Mouse (Mus musculus) intestine, embryonic 14.5 days (tissue): ENCODE measurements around the gene Asb10. TPM values are rescaled to one million over a fixed set of nuclear protein-coding genes. Genes with fewer than 3 reads are reported as not detected.

Experiments
- ATAC-seq: fragments of 200-750 bp; cut with Nextera tagmentation; replicated peaks from 2 replicates; pipeline ENCODE4 v1.8.0; 2017; ENCODE audit warnings: low read depth, moderate number of reproducible peaks, moderate TSS enrichment, moderate library complexity; ENCODE audit not compliant: low FRiP score, low TSS enrichment
- DNase-seq: peaks from one replicate; pipeline ENCODE4 v3.0.0-alpha.2; 2018; ENCODE audit warnings: low spot score
- H3K27ac ChIP-seq: fragments of 300-500 bp; sonication (generic); 2 replicates; pipeline ENCODE4 v1.5.1; 2014; ENCODE audit warnings: low read depth, mild to moderate bottlenecking, control low read depth
- H3K27me3 ChIP-seq: fragments of 300-500 bp; sonication (generic); replicated peaks from 2 replicates; pipeline ENCODE4 v1.6.1; 2014; ENCODE audit warnings: low read length, control low read depth; ENCODE audit not compliant: control insufficient read depth, insufficient read depth
- H3K36me3 ChIP-seq: fragments of 300-500 bp; sonication (generic); 2 replicates; pipeline ENCODE4 v1.6.1; 2014; ENCODE audit warnings: low read length, control low read depth; ENCODE audit not compliant: control insufficient read depth, insufficient read depth
- H3K4me1 ChIP-seq: fragments of 300-500 bp; sonication (generic); replicated peaks from 2 replicates; pipeline ENCODE4 v1.6.1; 2014; ENCODE audit warnings: low read length, control low read depth, mixed read lengths; ENCODE audit not compliant: control insufficient read depth, insufficient read depth
- H3K4me2 ChIP-seq: fragments of 300-500 bp; sonication (generic); 2 replicates; pipeline ENCODE4 v1.6.1; 2014; ENCODE audit warnings: low read length
- H3K4me3 ChIP-seq: fragments of 300-500 bp; sonication (generic); 2 replicates; pipeline ENCODE4 v1.5.1; 2014; ENCODE audit warnings: low read depth, low read length, control low read depth, mixed read lengths
- H3K9ac ChIP-seq: fragments of 300-500 bp; sonication (generic); 2 replicates; pipeline ENCODE4 v1.6.1; 2014; ENCODE audit warnings: mild to moderate bottlenecking, low read length
- H3K9me3 ChIP-seq: fragments of 300-500 bp; sonication (generic); 2 replicates; pipeline ENCODE4 v1.6.1; 2016; ENCODE audit warnings: low read length, control low read depth; ENCODE audit not compliant: control insufficient read depth
- WGBS: fragments of 180-500 bp; shearing (Covaris S2); extraction: QIAGEN DNeasy Blood & Tissue Kit; methylation state at CpG from one replicate; pipeline ENCODE4 v1.1.7; 2014; 5-methylcytosine and 5-hydroxymethylcytosine counted together
- polyA plus RNA-seq: library from polyadenylated mRNA; unstranded; fragments of >200 nt; fragmentation: Nextera tagmentation; extraction: Ambion mirVana; gene quantifications from 2 replicates; pipeline ENCODE4 v1.2.1, GENCODE M21; 2014

Asb10 gene
- polyA plus RNA-seq = 0.28 and 0.32 TPM in 2 replicates

DNA sequence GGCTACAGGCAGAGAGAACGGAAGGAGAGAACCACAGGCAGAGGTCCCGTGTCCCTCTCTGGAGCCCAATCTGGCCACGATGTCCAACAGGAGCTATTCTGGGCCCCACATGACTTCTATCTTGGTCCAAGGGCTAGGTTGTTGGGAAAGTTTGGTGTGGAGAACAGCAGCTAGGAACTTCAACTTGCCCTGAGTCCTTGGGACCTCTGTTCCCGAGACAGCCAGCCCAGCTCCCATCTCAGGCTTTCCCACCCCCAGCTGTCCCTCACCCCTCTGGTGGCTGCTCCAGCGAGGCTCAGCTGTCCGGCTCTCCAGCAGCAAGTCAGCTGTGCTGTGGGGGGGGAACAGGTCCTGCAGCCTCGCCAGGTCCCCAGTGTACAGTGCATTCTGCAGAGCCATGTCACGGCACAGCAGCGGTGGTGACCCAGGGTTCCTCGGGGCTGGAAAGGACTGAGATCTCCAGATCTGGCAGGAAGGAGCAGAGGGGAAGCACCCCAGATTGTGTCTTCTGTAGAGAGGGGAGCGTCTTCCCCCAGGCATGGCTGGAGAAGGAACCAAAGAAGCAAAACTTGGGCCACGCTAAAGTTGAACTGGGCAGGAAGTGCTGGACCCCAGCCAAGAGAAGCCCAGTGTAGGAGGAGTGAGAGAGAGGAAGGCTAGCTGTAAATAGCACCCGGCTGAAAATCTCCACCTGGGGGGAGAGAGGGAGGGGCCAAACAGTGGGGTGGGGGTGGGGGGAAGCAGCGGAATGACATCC is at the start of gene Asb10:
TSS of gene Asb10 (minus strand) at position 592 of the 757 bp plus-strand sequence.
- H3K27me3 ChIP-seq = 0 out of 2 replicates have a peak, but pooled peaks cover 5% of the 10 kb centered on the region
- no peak within 1 kb of the TSS for H3K27ac ChIP-seq
- no peaks in the 10 kb centered on the region for H3K36me3 ChIP-seq
- ATAC-seq (0 out of 2 replicates have a peak, but pooled peaks have one; percentile 48), DNase-seq (peak; percentile 68)
- H3K9ac ChIP-seq = no peak within 1 kb of the TSS
- WGBS = 23% methylated on average over 14 of the region's 14 CpGs
- H3K4me2 ChIP-seq = peak within 1 kb of the TSS; percentile 47
- peaks cover 13% of the 10 kb centered on the region for H3K4me1 ChIP-seq
- H3K9me3 ChIP-seq = no peaks in the 10 kb centered on the region
- H3K4me3 ChIP-seq = 0 out of 2 replicates have a peak within 1 kb of the TSS, but pooled peaks have one; percentile 20

DNA sequence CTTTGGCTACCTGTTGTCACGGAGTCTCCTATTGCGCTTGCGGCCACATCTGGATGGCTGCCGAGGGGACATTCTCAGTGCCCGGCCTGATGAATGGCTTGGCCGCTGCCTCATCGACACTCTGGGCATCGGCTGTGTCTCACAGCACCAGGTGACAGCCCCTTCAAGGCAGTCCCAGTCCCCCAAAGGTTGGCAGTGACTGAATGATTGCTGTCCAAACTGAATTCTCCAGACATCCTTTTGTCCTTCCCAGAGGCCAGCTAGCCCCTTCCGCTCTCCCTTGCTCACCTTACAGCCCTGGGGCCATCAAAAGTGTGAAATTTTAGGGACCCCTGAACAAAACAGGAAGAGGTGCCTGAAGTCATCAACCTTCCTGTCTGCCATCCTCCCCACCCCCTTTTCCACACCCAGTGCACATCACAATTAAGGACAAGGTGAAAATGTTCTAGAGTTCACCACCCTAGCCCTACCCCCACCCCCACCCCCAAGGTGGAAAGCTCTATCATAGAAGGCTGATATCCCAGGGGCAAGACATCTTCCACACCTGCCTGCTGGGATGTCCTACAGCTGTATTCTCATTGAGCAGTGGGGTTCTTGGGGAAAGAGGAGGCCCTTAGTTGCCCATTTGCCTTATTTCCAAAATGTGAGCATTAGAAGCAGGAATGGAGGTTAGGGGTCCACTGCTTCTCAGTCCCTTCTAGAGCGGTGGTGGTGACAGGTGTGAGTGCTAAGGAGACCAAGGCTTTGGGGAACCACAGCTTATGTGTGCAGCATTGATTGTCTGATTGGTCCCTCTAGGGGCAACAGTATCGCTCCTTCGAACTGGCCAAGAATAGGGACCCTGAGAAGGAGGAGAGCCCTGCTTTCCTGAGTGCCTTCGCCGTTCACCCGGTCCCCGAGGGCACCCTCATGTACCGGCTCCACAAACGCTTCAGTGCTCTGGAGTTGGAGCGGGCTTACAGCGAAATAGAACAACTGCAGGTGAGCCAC is 49.0 kb upstream of the Asb10 start:
- Histone ChIP-seq H3K9ac (no peak overlapping the region), H3K4me3 (no peak overlapping the region), H3K4me2 (no peak overlapping the region), H3K4me1 (peaks cover 13% of the 10 kb centered on the region), H3K36me3 (peaks cover 44% of the 10 kb centered on the region), H3K9me3 (no peaks in the 10 kb centered on the region), H3K27me3 (no peaks in the 10 kb centered on the region), H3K27ac (no peak overlapping the region)
- WGBS = 92% methylated on average over 20 of the region's 20 CpGs
- no peak for DNase-seq
- ATAC-seq = no peak

DNA sequence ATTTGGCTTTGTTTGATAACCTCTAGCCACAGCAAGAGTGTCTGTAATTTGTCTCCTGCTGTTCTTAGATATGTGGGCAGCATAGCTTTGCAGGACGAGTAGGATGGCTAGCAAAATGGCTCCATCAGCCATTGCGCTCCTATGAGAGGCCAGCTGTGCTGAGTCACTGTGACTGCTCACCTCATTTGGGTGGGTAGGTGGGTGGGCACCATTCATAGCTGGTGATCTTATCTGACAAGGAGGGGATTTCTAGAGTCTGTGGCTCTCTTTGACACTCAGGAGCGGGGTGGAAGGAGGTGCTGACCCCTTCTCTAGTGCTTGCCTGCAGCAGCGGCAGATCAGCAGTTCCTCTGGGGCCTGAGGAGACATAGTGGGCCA is 46.4 kb upstream of the Asb10 start:
- H3K27ac ChIP-seq = no peak overlapping the region; the same call in 1 of the 2 replicates
- no peaks in the 10 kb centered on the region for H3K9me3 ChIP-seq
- H3K4me3 ChIP-seq = peak overlapping the region; percentile 81
- ATAC-seq (no peak), DNase-seq (no peak)
- H3K4me1 ChIP-seq = peaks cover 13% of the 10 kb centered on the region
- H3K4me2 ChIP-seq = peak overlapping the region; percentile 94
- no peaks in the 10 kb centered on the region for H3K27me3 ChIP-seq
- H3K36me3 ChIP-seq = peaks cover 18% of the 10 kb centered on the region
- 23% methylated on average over 4 of the region's 4 CpGs for WGBS
- H3K9ac ChIP-seq = peak overlapping the region; percentile 61

DNA sequence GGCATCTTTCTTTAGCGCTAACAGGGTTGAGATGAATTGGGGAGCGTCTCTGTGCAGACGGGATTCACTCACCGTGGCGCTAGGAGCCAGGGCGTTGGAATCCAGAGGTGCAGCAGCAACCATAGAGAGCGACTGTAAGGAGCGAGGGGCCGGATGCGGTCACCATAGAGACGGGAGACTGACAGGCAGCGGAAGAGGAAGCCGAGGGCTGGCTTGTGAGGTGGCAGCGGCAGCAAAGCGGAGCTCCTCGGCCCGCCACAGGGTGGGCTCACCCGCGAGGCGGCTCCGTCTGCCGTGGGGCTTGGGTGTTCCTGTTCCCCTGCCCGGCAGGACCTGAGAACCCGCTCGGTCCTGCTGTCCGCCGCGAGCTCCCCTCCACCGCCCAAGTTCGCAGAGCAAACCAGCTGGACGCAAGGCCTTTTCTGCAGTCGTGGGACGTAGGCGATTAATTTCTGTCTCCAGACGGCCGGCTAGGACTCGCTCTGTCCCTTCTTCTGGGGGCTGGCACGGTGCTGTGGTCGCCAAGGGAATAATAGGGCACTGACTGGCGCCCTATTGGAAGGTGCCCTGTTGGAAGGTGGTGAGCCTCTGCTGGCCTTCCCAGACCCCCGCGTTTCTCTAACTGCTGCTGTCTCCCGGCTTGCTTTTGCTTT is 45.9 kb upstream of the Asb10 start, which contains the start of gene Chpf2:
TSS of gene Chpf2 (plus strand) at position 195 of the 653 bp plus-strand sequence.
- Histone ChIP-seq H3K9me3 (no peaks in the 10 kb centered on the region), H3K4me1 (peaks cover 13% of the 10 kb centered on the region), H3K9ac (peak within 1 kb of the TSS; percentile 61), H3K4me3 (peak within 1 kb of the TSS; percentile 81), H3K4me2 (peak within 1 kb of the TSS; percentile 94), H3K36me3 (peaks cover 13% of the 10 kb centered on the region; the same call in 1 of the 2 replicates), H3K27me3 (no peaks in the 10 kb centered on the region), H3K27ac (peak within 1 kb of the TSS; percentile 27; the same call in 1 of the 2 replicates)
- DNase-seq (peak; percentile 88), ATAC-seq (peak; percentile 81)
- WGBS = under 1% methylated on average over 34 of the region's 43 CpGs

DNA sequence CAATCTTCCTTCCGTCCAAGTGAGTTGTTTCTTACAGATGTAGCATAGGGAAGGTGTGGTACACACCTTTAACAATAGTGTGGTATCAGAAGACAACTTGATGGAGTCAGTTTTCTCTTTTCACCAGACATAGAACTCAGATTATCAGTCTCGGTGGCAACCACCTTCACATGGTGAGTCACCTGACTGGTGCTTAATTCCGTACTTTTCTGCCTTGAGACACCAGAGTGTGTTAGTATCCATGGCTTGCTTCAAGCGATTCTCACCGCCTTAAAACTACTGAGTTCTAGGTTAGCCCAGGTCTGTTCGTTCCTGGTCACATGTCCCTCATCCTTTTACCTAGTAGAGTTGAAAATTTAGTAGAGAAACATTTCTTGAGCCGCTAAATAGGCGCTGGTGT is 45.3 kb upstream of the Asb10 start:
- no peak overlapping the region for H3K27ac ChIP-seq
- H3K27me3 ChIP-seq = no peaks in the 10 kb centered on the region
- peaks cover 13% of the 10 kb centered on the region for H3K4me1 ChIP-seq
- WGBS = 12% methylated on average over 8 of the region's 8 CpGs
- peaks cover 10% of the 10 kb centered on the region; the same call in 1 of the 2 replicates for H3K36me3 ChIP-seq
- peak overlapping the region; percentile 81 for H3K4me3 ChIP-seq
- peak overlapping the region; percentile 94 for H3K4me2 ChIP-seq
- peak overlapping the region; percentile 61 for H3K9ac ChIP-seq
- no peaks in the 10 kb centered on the region for H3K9me3 ChIP-seq
- no peak for DNase-seq
- ATAC-seq = no peak; the same call in 1 of the 2 replicates

DNA sequence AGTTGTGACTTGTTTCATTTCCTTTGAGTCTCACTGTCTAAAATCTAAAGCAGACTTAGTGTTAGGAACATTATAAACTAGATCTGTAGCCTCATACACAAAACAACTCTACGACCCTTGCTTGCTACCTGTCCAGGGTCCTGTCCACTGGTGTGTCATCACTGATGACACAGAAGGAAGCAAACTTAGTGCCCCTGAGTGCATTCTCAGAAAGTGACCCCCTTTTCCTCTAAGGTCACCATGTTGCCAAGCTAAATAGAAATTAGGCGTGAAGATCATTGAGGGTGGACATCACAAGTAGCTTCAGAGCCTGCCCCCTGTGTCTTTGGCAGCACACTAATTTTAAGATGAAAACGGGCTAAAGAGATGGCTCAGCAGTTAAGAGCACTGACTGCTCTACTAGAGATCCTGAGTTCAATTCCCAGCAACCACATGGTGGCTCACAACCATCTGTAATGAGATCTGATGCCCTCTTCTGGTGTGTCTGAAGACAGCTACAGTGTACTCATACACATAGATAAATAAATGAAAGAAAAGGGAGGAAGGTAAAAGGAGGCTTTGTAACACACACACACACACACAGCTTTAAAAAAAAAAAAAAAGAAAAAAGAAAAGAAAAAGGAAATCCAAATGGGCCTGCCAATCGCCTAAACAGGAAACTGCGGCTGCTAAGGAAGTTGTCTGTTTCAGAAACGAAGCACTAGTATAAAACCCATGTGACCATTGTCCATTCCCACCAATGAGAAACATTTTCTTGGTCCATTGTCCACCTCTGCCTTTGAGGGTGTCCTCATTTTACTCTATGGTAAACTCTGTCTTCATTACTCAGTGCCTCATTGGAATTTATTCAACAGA is 37.6 kb upstream of the Asb10 start:
- 69% methylated on average over 6 of the region's 6 CpGs for WGBS
- H3K27ac ChIP-seq = peak overlapping the region; percentile 75
- ATAC-seq (no peak), DNase-seq (no peak)
- no peaks in the 10 kb centered on the region for H3K9me3 ChIP-seq
- H3K9ac ChIP-seq = peak overlapping the region; percentile 53
- no peaks in the 10 kb centered on the region for H3K27me3 ChIP-seq
- peak overlapping the region; percentile 76 for H3K4me2 ChIP-seq
- H3K4me3 ChIP-seq = peak overlapping the region; percentile 51
- peaks cover 20% of the 10 kb centered on the region for H3K36me3 ChIP-seq
- H3K4me1 ChIP-seq = peaks cover 11% of the 10 kb centered on the region

DNA sequence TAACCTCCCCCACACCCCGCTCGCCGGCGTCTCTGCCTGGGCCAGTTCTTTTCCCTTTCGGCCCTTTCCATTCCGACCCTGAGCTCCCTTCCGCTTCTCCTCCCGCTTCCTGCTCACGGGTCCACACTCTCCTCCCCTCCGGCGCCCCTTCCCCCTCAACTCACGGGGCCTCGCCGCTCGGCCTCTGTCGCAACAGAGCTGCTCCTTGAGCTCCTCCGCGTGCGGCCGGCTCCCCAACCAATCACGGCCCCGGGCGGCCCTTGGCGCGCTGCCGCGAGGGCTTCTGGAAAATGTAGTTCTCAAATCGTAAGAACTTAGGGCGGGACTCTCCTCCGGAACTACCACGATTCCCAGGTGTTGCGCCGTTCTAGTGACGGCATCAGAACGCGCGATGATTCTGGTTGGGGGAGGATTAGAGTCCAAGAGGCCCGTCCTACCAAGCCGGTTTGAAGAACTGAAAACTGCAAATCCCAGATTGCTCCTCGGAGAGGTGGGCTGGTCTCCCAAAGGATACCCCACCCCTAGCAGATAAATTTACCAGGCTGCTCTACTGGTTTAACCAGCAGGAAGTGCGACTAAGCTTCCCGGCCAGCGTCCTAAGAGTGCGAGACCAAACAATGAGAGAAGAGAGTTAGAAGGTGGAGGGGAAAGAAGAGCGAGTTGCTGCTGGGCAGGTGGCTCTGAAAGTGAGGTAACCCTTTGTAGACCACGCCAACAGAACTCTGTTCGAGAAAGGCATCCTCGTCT is 36.6 kb upstream of the Asb10 start, which contains the start of gene Abcf2:
TSS of gene Abcf2 (minus strand) at position 285 of the 747 bp plus-strand sequence.
- H3K9ac ChIP-seq = peak within 1 kb of the TSS; percentile 72
- peak; percentile 98 for ATAC-seq
- no peaks in the 10 kb centered on the region for H3K27me3 ChIP-seq
- no peaks in the 10 kb centered on the region for H3K9me3 ChIP-seq
- H3K4me2 ChIP-seq = peak within 1 kb of the TSS; percentile 76
- under 1% methylated on average over 48 of the region's 48 CpGs for WGBS
- H3K4me3 ChIP-seq = peak within 1 kb of the TSS; percentile 61
- H3K4me1 ChIP-seq = peaks cover 11% of the 10 kb centered on the region
- H3K27ac ChIP-seq = peak within 1 kb of the TSS; percentile 75
- peak; percentile 100 for DNase-seq
- H3K36me3 ChIP-seq = peaks cover 30% of the 10 kb centered on the region
